Mouse (Mus musculus) G1E (cell line): ENCODE data around the gene Fscb.

Source experiments
- CTCF ChIP-seq: IDR thresholded peaks from 2 replicates; pipeline ENCODE4 v1.5.1; 2012; ENCODE audit warnings: low read depth, low read length, inconsistent platforms, mixed read lengths
- GATA1 ChIP-seq: IDR thresholded peaks from 2 replicates; pipeline ENCODE4 v1.6.1; 2012; ENCODE audit warnings: borderline replicate concordance, low read length, inconsistent platforms, mixed read lengths

DNA sequence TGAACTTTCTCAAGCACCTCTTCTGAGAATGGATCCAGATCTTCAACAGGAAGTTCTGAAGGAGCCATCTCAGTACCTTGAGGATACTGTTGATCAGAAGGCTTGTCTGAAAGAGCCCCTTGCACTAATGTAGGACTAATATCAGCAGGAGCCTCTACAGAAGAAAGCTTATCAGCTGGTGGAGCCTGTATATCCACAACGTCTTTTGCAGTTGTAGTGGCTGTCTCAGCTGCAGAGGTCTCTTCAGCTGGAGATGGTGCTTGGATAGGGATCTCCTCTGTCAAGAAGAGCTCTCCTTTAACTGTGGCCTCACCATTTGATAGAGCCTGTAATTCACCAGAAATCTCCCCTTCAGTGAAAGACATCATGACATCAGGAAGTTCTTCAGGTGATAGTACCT, 875 bp downstream of the Fscb start:
- TF ChIP-seq GATA1 (no peak), CTCF (no peak)
